Mouse (Mus musculus): Measurements from ENCODE around the gene Twnk. TPM values are rescaled to one million over a fixed set of nuclear protein-coding genes. Genes with fewer than 3 reads are reported as not detected.

Gene Twnk
- 10 to 100 TPM; 29.8 to 30.2 TPM for total RNA-seq (2021)

DNA sequence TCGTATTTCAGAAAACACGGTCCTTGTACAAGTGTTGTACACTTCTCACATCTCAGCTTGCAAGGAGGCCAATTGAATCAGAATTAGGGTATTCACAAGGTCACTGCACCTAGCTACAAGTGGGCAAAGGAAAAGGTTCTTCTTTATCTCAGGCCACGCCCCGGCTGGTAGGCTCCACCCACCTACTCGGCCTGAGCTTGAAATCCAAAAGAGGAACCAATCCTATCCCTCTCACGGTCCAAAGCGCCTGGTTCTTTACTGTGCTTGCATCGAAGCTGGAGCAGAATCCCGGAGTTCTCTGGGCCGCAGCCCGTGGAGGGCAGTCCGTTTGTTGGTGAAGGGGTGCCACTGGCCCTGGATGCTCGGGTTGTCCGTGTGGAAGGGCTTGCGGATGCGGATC lies at the start of gene Twnk:
Gene Twnk (plus strand): TSS at position 220 of the 400 bp plus-strand sequence.
- DNase-seq, result peak; percentile 47 to 60
- intact Hi-C loops (cut with DNase I), result loop anchor here (5.0 kb wide), 1 partner anchor 73 kb away; the partner anchor contains the start of gene Slf2

DNA sequence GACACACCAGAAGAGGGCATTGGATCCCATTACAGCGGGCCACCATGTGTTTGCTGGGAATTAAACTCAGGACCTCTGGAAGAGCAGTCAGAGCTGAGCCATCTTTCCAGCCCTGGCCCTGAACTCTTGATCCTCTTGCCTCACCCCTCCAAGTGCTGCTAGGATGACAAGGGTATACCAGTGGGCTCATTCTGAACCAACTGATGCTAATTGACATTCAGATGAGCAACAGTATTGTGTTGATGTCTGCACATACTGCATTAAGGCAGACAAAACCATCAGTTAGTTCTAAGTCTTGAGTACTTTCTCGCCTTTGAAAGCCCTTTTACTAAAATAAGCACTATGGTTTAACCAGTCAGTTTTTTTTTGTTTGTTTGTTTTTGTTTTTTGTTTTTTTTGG lies 45.8 kb upstream of the Twnk start:
- no peak for DNase-seq
- intact Hi-C loops (cut with DNase I), result no loop called here

DNA sequence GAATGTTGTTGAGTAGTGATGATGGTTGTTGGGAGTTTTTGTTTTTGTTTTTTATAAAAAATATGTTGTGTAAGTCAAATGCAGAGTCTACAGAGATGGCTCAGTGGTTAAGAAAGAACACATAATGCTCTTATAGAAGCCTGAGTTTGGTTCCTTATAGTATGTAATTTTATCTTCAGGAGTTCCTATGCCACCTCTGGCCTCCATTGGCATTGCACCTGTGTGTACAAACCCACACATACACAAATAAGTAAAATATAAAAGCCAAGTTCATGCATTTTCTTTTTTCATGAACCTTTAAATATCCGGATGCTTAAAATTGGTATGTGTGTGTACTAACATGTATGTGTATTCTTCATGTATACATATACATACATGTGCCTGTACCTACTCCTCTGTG lies 39.5 kb upstream of the Twnk start:
- no peak for DNase-seq
- intact Hi-C loops (cut with DNase I), result no loop called here

DNA sequence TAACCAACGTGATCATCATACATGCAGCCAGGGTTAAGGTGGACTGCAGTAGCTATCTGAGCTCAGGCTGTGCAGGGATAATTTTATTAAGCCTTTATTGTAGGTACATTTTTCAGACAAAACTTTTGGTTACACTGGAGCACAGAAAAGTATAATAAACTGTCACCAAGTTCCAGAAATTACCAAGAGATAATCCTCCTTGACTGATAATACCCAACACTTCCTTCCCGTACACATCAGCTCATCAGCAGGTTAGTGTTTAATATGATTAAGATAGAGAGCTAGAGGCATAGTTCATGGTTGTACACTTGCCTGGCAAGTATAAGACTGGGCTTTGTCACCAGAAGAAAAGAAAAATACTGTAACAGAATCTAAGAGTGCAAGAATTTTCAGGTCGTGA lies 37.1 kb upstream of the Twnk start:
- intact Hi-C loops (cut with DNase I), result no loop called here

DNA sequence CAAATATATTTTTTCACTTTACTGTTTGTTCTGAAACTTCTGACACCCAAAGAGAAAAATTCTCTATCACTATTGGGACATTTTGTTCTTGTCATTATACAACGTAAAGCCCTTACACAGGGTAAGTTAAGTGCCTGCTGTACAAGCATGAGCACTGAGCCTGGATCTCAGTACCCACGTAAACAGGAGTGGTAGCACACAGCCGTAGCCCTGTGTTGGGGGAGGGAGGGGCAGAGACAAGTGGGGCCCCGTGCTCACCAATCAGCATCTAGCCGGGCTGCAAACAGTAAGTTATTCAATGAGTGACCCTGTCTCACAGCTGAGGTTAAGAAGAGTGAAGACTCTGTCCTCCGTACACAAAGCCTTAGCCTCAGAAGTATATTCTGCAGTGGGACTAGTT lies 28.8 kb upstream of the Twnk start:
- intact Hi-C loops (cut with DNase I), result loop anchor here (5.0 kb wide), 1 partner anchor 39 kb away; no protein-coding TSS in a partner anchor

More for the DNA sequence above, 37.1 kb upstream of the Twnk start:
- DNase-seq, result no peak

DNA sequence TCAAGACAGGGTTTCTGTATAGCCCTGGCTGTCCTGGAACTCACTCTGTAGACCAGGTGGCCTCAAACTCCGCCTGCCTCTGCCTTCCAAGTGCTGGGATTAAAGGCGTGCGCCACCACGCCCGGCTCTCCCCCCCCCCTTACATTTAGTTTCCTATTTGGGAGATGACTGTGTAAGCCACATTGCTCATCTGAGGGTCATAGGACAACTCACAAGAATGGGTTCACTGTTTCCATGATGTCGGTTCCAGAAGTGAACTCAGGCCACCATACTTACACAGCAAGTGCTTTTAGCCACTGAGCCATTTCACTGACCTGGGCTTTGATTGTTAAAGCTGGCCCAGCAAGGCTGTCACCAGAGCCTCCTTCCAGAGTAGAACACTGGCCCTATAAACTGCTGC lies 28.3 kb upstream of the Twnk start:
- intact Hi-C loops (cut with DNase I), result loop anchor here (5.0 kb wide), 1 partner anchor 40 kb away; no protein-coding TSS in a partner anchor
- DNase-seq, result no peak

More for the DNA sequence above, 28.8 kb upstream of the Twnk start:
- DNase-seq, result no peak

DNA sequence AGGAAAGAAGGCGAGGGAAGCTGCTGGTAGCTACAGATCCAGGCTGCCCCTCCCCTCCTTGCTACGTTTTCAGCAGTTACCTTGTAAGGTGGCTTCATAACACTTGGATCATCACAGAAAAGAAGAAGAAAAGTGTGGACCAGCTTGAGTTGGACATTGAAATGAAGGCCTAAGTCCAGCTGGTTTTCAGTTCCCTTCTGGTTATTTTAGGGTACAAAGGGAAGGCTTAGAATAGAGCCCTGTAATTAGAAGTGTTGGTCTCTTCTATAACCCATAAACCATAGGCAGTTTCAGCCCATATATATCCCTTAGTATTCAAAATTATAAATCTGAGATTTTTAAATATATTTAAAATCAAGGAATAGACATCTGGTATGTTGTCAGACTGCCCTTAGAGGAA lies 24.7 kb upstream of the Twnk start:
- DNase-seq, result no peak
- intact Hi-C loops (cut with DNase I), result no loop called here

DNA sequence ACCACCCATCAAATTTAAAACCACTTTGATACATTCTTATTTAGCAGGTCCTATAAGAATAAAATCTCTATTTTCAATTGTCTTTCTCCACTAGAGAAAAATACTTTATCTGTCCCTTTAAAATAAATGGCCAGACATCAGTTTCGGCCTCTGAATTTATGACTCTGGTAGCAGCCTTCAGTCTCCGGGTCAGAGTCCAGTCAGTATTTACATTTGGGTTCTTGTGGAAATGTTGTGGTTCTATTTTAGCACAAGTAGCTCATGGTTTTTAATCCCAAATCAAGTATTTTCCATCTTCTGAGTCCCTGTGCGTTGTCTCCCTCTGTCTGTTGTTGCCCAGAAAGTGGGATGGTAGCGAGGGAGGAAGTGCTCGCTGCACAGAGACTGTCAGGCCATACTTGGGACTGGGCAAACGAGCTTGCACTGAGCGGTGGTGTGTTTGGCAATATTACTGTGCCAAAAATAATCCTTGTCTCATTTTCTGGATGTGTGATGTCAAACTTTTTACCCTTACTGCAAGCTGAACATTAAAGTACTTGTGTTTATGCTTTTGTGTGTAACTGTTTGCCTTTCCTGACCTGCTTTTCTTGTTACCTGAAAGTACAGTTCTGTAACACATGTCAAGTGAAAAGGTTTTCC lies 22.9 kb upstream of the Twnk start:
- intact Hi-C loops (cut with DNase I), result no loop called here

DNA sequence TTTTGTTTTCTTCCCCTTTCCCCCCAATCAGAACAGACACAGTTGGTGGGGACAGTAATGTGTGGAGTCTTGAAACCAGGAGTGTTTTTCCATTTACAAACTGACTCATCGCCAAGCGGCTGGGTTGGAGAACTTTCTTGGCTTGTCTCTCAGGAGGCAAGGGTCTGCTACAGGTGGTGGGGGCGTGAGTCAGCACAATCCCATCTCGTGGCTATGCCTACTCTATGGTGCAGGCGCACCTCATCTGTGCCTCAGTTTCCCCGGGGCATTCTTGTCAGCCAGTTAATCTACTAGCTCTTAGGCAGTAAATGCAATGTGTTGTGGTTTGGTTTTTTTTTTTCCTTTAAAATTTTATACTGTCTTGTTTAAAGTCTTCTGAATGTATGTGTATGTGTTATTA lies 22.1 kb upstream of the Twnk start:
- no peak for DNase-seq
- intact Hi-C loops (cut with DNase I), result no loop called here

More for the DNA sequence above, 22.9 kb upstream of the Twnk start:
- DNase-seq, result no peak

DNA sequence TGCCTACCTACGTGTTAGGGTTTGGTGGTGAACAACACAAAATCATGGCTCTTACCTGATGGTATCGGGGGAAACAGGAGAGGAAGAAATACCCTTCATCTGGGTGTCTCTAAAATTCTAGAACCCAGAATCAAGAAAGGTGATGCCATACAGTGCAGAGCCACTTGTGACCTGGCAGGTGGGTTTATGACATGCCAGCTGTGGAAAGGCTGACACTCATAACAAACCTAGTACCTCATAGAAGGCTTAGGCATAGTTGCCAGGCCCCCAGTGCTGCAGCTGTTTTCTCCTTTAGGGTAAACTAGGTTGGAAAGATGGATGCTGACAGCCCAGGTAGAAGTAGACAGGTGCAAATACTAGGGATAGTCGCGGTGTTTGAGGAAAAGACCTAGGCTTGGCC lies 21.0 kb upstream of the Twnk start:
- intact Hi-C loops (cut with DNase I), result no loop called here
- no peak for DNase-seq

DNA sequence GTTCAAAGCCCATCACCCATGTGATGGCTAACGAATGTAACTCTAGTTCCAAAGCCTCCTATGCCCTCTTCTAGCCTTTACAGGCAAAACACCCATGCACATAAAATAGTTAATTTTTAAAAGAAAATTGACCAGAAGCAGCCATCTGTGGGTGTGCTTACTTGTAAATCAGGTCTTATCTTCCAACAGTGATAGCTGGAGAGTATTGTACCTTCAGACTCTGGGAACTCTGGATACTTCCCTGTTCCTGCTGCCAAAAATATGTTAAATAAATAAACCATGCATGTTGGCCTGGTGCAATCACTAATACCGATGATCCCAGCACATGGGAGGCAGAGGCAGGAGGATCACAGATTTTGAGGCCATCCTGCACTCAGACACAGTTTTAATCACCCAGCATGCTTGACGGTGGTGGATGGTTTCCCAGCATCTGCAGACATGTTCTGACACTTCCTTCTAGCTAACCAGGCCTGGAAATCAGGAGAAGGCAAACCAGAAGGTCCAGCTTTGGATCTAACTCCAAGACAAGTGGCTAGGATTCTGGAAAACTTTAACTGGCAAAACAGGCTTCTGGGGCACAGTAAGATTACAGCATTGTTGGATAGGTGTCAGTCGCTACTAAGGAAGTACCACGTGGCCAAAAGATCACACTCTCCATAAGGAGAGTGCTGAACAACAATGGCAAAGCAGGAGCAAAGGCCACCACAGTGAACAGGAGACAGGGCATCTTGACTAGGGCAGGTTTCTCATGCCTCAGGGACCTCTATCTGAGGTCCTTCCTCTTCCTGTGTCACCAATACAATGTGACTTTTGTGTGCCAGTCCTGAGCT lies 20.1 kb upstream of the Twnk start:
- no peak for DNase-seq
- intact Hi-C loops (cut with DNase I), result no loop called here

DNA sequence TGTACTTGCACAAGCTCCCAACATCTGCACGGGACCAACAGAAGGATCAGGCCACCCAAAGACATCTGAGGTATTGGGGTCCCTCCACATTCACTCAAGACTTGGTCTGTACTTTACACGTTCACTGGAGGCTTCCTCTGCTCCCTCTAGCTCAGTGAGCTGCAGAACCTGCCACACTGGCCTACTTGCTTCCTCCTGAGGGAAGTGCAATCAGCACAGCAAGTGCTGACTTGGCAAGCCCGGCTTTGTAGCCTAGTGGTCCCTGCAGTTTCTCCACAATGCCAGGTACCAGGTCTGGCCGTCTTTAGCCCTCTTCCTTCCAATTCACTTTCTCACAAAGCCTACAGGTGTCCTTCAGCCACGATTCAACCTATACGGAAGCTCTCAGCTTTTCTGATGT lies 18.5 kb upstream of the Twnk start:
- no peak for DNase-seq
- intact Hi-C loops (cut with DNase I), result no loop called here

DNA sequence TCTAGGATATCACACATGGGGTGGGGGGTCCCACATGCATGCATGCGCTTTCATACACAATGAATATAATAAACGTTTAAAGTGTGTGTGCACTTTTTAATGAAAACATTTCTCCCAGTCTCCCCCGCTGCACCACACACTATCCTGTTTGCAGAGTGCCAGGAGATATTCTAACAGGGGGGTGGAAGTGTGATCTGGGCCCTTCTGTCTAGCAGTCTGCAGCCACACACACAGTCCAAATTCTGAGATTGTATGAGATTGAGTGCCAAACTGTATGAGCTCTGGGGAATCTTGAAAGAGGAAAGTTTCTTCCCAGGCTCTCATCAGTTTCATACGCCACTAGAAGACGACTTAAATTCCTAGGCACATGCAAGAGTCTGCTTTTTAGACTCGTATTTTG lies 17.6 kb upstream of the Twnk start:
- DNase-seq, result no peak
- intact Hi-C loops (cut with DNase I), result no loop called here

DNA sequence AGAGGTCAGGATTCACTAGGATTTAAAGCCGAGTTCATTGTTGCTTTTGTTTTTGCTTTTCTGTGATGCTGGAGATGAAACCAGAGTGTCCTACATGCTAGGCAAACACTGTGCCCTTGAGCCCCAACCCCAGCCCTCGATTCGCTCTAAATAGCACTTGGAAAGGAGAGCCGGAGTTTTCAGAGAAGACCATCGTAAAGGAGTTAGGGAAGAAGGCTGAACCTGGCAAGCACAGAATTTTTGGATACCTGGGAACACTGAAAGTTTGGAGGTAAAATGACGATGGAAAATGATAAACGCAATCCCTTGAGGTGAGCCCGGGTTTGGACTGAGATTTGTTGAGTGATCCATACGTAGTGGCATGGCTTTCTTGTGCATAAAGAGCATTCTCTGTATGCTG lies 17.1 kb upstream of the Twnk start:
- intact Hi-C loops (cut with DNase I), result no loop called here
- DNase-seq, result no peak

DNA sequence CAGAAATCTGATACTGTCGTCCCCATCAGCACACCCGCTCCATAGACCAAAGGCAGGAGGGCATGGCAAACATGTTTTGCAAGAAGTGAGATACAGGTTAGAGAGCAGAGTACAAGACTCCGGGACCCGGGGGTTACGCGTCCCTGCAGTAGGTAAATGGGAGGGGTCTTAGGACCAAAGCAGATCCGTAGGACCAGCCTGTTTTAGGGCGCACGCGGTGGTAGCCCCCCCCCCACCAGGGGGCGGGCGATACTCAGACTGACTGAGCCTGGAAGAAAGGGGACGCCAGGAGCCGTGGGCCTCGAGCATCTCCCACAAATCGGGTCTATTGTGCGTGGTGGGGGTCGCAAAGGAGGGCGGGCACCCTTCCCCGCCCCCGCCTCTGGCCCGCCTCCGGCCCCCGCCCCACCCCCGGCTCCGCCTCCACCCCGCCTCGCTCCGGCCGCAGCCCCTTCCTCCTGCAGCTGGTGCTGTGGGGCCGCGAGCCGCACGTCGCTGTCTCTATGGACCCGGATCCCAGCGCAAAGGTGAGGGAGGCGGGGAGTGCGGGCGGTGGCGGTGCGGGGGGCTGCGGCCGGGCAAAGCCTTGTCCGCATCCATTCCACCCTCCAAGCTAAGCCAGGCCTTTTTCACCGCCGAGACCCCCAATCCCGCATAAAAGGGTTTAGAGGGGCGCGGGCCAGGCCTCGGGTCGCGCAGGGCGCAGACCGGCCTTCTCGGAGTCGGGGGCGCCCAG lies 16.5 kb upstream of the Twnk start, which contains the start of gene Sema4g:
Gene Sema4g (plus strand): TSS at position 271 of the 736 bp plus-strand sequence.
- peak; percentile 32 to 34 for DNase-seq
- intact Hi-C loops (cut with DNase I), result loop anchor here (1.0 kb wide), 1 partner anchor 43 kb away; no protein-coding TSS in a partner anchor

DNA sequence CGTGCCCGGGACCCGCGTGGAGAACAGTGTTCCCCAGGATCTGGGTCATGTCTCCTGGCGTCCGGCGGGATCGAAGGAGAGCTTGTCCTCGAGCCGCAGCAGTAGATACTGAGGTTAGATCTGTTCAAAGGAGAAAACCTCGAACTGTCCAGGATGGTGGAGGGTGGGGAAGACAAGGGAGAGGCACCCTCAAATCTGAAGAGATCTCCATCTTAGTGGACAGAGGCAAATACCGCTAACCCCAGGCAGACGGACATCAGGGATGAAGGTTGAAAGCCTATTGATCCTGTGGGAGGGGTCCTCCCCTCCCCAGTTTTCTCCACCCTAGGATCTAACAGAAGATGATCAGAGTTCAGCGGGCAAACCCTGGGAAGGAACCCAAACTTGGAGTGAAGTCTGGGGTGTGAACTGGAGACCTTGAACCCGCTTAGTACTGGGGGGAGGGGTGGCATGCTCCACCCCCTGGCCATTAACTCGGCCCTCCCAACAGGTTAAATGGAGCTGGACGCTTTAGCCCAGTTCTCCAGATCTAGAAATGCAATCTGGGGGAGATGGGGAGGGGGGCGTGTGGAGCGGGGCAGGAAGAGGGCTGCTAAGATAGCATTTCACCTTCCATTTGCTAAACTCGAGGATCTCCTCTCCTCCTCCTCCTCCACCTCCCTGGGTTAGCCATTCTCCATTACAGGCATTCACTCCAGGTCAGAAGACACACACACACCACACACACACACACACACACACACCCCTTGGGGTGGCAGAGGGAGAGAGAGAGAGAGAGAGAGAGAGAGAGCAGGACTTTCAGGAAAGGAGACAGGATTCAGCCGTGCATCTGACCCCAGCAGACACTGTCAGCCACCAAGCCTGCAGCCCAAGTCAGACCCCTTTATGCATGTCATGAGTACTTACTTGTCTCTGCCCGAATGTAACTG lies 15.6 kb upstream of the Twnk start:
- no peak for DNase-seq
- intact Hi-C loops (cut with DNase I), result loop anchor here (1.0 kb wide), 1 partner anchor 42 kb away; no protein-coding TSS in a partner anchor

DNA sequence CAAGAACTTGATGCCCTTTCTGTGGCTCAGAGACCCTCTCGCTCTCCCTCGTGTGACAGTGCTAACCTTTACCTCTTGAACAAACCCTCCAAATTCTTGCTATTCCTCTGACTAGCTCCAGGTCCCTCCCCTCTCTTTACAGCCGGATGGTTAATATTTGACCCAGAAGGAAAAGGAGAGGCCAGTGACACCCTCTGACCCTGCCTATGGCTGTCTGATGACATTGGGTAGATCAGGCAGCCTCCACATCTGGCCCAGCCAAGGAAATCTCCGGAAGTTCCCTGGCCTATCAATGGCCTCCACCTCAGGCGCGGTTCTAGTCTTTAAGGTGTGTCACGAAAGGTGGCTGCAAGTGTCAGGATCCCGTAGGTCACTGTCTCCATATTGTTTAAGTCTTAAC lies 14.4 kb upstream of the Twnk start:
- no peak for DNase-seq
- intact Hi-C loops (cut with DNase I), result no loop called here

DNA sequence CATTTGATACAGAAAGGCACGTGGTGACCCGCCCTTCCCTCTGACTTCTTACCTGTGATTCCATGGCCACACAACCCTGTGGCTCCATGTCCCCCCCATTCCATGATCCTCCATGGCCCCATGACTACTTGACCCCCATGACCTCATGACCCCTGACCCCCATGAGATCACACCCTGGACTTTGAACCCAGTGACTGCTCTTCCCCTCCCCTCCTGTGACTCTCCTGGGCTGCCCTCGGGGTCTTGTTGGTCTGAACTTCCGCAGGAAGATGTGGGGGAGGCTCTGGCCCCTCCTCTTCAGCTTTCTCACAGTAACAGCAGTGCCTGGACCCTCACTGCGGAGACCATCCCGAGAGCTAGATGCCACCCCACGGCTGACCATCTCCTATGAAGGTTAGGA lies 13.2 kb upstream of the Twnk start:
- no peak for DNase-seq
- intact Hi-C loops (cut with DNase I), result no loop called here

DNA sequence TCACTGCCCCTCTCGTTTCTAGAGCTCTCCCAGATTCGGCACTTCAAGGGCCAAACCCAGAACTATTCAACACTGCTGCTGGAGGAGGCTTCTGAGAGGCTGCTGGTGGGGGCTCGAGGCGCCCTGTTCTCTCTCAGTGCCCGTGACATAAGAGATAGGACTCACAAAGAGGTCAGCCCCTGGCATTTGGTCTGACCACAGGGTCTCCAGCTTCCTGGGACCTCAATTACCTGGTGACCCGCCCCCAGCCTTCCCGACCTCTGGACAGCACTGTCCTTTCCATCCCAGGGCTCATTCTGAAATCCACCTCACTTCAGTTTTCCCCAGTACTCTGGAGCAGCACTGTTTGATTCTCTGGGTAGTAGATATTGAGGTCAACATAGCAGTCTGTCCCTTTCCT lies 12.8 kb upstream of the Twnk start:
- DNase-seq, result no peak
- intact Hi-C loops (cut with DNase I), result no loop called here

DNA sequence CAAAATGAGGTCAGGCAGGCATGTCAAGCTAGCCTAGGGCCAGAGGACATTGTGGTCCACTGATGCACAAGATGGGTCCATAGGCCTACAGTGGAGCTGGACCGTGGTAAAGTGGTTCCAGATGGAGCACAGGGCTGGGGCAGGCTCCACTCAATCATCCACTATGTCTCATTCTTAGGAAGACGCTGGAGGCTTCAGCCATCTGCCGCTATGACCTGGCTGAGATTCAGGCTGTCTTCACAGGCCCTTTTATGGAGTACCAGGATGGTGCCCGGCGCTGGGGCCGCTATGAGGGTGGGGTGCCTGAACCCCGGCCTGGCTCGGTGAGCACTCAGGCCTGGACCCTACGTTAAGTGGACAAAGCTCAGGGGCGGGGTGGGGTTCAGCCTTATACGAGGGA lies 7.7 kb upstream of the Twnk start:
- DNase-seq, result no peak
- intact Hi-C loops (cut with DNase I), result no loop called here
